Mouse (Mus musculus) stomach, postnatal 0 days (tissue): ENCODE measurements around the gene Srprb.

ENCODE experiments used
- CTCF ChIP-seq: IDR thresholded peaks from 2 replicates; pipeline ENCODE4 v1.5.1; 2016; ENCODE audit warnings: antibody characterized with exemption, low read depth, mild to moderate bottlenecking, moderate library complexity
- EP300 ChIP-seq: optimal IDR thresholded peaks from 2 replicates; pipeline ENCODE3; 2016; ENCODE audit warnings: antibody characterized with exemption

DNA sequence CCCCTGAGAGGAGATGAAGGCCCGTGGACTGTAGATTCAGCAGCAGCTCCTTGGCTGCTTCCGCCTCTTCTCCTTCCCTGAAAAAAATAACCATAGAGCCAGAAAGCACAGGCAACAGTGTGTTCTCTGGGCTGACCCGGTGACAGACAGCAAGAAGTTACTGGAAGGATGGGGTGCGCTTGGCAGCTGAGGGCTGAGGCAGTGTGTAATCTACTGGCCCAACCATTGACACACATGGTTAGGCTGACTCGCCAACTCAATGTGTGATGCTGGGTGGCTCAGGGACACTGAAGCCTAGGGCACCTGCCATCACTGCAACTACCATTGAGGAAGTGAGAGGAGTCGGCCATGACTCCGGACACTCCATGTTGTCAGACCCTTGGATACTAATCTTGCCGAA, 20.1 kb downstream of the Srprb start:
- TF ChIP-seq CTCF = no peak
- no peak for TF ChIP-seq EP300
